Mouse (Mus musculus) hindbrain, embryonic 13.5 days (tissue): ENCODE results near the gene Trim66. TPM values are rescaled to one million over a fixed set of nuclear protein-coding genes. Genes with fewer than 3 reads are reported as not detected.

Experiments
- ATAC-seq: fragments of 200-750 bp; cut with Nextera tagmentation; 2 replicates; pipeline ENCODE4 v1.8.0; 2017; ENCODE audit warnings: moderate TSS enrichment; ENCODE audit not compliant: low FRiP score
- H3K27ac ChIP-seq: fragments of 300-500 bp; sonication (generic); 2 replicates; pipeline ENCODE4 v1.5.1; 2015; ENCODE audit warnings: inconsistent platforms, mild to moderate bottlenecking, moderate library complexity
- H3K27me3 ChIP-seq: fragments of 300-500 bp; sonication (generic); 2 replicates; pipeline ENCODE4 v1.6.1; 2015; ENCODE audit warnings: mild to moderate bottlenecking, inconsistent platforms
- H3K36me3 ChIP-seq: fragments of 300-500 bp; sonication (generic); 2 replicates; pipeline ENCODE4 v1.6.1; 2015; ENCODE audit warnings: mild to moderate bottlenecking, inconsistent platforms
- H3K4me1 ChIP-seq: fragments of 300-500 bp; sonication (generic); replicated peaks from 2 replicates; pipeline ENCODE4 v1.6.1; 2015; ENCODE audit warnings: inconsistent platforms
- H3K4me2 ChIP-seq: fragments of 300-500 bp; sonication (generic); 2 replicates; pipeline ENCODE4 v1.6.1; 2015; ENCODE audit warnings: inconsistent platforms, mild to moderate bottlenecking, moderate library complexity
- H3K4me3 ChIP-seq: fragments of 300-500 bp; sonication (generic); 2 replicates; pipeline ENCODE4 v1.5.1; 2015; ENCODE audit warnings: mild to moderate bottlenecking, inconsistent platforms
- H3K9ac ChIP-seq: fragments of 300-500 bp; sonication (generic); 2 replicates; pipeline ENCODE4 v1.6.1; 2015; ENCODE audit warnings: mild to moderate bottlenecking, inconsistent platforms
- H3K9me3 ChIP-seq: fragments of 300-500 bp; sonication (generic); 2 replicates; pipeline ENCODE4 v1.6.1; 2016; ENCODE audit warnings: inconsistent platforms
- WGBS: fragments of 180-500 bp; shearing (Covaris S2); methylation state at CpG from one replicate; pipeline ENCODE4 v1.1.7; 2015; 5-methylcytosine and 5-hydroxymethylcytosine counted together
- polyA plus RNA-seq: library from polyadenylated mRNA; unstranded; fragments of >200 nt; fragmentation: Nextera tagmentation; extraction: Ambion mirVana; gene quantifications from 2 replicates; pipeline ENCODE4 v1.2.1, GENCODE M21; 2015

Gene Trim66
- polyA plus RNA-seq, 1 experiment from 2014 or later: 0.34 TPM

DNA sequence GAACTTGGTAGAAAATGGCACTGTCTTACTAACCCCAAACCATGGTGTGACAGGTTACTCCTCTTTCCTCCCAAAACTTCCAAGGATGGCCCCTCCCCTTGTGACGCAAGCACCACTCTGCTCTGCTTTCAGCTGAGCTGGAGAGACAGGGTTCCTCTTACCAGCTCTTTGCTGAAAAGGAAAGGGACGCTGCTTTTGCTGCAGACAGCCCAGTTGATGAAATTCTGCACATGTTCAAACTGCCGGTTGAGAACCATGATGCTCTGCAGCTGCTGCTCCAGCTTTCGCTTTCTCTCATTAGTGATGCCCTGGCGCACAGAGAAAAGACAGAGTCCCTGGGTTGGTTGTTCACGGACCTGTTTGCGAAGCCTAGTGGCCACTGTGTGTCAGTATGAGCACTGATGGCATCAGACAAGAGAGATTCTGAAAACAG lies 27.2 kb downstream of the Trim66 start:
- Histone ChIP-seq H3K4me2 (peak overlapping the region; percentile 31; the same call in 1 of the 2 replicates), H3K4me1 (peaks cover 4% of the 10 kb centered on the region; the same call in 1 of the 2 replicates), H3K27me3 (no peaks in the 10 kb centered on the region), H3K27ac (no peak overlapping the region), H3K36me3 (no peaks in the 10 kb centered on the region), H3K4me3 (no peak overlapping the region), H3K9ac (no peak overlapping the region; the same call in 1 of the 2 replicates), H3K9me3 (no peaks in the 10 kb centered on the region)
- 24% methylated on average over 7 of the region's 7 CpGs for WGBS
- peak; percentile 57; the same call in 1 of the 2 replicates for ATAC-seq

DNA sequence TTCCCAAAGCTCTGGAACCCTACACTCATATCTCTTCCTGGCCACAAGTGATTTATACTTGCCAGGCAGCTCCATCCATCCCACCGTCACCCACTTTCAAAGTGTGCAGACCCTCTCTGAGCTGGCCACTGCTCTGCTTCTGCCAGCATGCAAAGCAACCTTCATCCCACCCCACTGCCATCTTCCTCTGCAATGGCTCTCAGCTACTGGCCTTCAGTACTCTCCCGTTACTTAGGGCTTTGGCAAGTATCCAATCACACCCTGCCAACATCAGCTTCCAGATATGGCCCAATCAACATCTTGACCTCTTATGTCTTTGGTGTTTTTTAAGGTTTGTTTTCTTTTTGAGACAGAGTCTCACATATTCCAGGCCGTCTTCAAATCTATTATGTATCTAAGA lies 30.0 kb downstream of the Trim66 start:
- Histone ChIP-seq H3K4me2 (no peak overlapping the region), H3K4me1 (no peaks in the 10 kb centered on the region), H3K27me3 (no peaks in the 10 kb centered on the region), H3K4me3 (no peak overlapping the region), H3K27ac (no peak overlapping the region), H3K9ac (no peak overlapping the region), H3K9me3 (no peaks in the 10 kb centered on the region), H3K36me3 (no peaks in the 10 kb centered on the region)
- ATAC-seq: no peak
- WGBS: 95% methylated on average over 3 of the region's 3 CpGs

DNA sequence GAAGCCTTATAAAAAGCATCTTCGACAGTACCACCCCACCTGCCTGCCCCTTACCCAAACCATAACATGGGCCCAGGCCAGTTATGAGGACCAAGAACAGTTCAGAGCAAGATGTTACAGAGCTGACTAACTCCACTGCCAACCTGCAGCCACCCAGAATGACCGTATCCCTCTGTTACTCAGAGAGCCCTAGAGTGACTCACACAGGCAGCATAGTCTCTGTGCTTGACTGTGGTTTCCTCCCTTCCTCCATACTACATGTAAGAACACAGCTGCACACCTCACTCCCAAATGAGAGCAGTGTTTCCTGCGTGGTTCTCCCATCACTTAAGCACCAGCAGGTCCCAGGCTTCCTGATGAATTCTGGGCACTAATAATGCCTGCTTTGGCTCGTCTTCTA lies 37.2 kb downstream of the Trim66 start:
- H3K27me3 ChIP-seq: no peaks in the 10 kb centered on the region
- peaks cover 5% of the 10 kb centered on the region; the same call in 1 of the 2 replicates for H3K4me1 ChIP-seq
- WGBS: 69% methylated on average over 4 of the region's 4 CpGs
- H3K4me3 ChIP-seq: no peak overlapping the region
- H3K36me3 ChIP-seq: no peaks in the 10 kb centered on the region
- H3K9ac ChIP-seq: no peak overlapping the region
- no peak overlapping the region for H3K4me2 ChIP-seq
- no peak for ATAC-seq
- H3K9me3 ChIP-seq: no peaks in the 10 kb centered on the region
- no peak overlapping the region for H3K27ac ChIP-seq

DNA sequence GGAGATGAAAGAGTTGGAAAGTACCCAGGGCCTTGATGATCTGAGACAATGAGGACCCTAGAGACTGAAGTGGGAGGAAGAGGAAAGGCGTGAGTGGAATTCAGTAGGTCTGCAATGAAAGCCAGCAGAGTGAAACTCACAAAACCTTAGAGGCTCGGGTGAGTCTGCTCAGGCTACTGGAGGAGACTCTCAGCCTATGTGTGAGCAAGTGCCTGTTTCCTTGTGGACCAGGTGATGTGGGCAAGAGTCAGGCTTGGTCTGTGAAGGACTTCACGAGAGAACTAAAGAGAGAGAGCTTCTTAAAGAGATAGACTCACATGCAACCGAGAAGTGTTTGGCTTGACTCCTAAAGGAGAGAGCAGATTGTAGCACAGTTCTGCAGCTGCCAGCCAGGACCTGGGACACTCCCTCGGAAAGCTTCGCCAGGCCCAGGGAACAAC lies 39.7 kb downstream of the Trim66 start:
- Histone ChIP-seq H3K4me2 (no peak overlapping the region), H3K9me3 (no peaks in the 10 kb centered on the region), H3K9ac (no peak overlapping the region), H3K4me3 (no peak overlapping the region), H3K36me3 (no peaks in the 10 kb centered on the region), H3K27ac (no peak overlapping the region), H3K27me3 (no peaks in the 10 kb centered on the region), H3K4me1 (peaks cover 5% of the 10 kb centered on the region; the same call in 1 of the 2 replicates)
- 60% methylated on average over 6 of the region's 6 CpGs for whole genome bisulfite sequencing
- no peak for ATAC-seq

DNA sequence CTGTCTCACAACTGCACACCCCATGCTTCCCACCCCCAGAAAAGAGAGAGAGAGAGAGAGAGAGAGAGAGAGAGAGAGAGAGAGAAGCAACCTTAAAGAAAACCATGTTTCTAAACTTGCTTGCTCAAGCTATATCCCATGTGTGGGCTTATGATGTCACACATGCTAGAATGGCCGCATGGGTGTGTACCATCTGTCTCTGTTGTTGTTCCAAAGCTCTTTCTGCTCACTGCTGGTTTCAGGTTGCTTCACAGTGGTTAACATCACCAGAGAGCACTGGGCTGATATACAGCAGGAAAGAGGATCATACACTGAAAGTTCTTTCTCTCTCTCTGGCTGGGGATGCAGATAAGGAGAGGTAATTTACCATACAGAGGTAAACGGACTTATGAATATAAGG lies 40.3 kb downstream of the Trim66 start:
- Histone ChIP-seq H3K4me2 (no peak overlapping the region), H3K27ac (no peak overlapping the region), H3K9ac (no peak overlapping the region), H3K4me1 (peaks cover 5% of the 10 kb centered on the region; the same call in 1 of the 2 replicates), H3K4me3 (no peak overlapping the region), H3K27me3 (no peaks in the 10 kb centered on the region), H3K9me3 (no peaks in the 10 kb centered on the region), H3K36me3 (no peaks in the 10 kb centered on the region)
- ATAC-seq: no peak
- WGBS: 64% methylated on average over 2 of the region's 2 CpGs

DNA sequence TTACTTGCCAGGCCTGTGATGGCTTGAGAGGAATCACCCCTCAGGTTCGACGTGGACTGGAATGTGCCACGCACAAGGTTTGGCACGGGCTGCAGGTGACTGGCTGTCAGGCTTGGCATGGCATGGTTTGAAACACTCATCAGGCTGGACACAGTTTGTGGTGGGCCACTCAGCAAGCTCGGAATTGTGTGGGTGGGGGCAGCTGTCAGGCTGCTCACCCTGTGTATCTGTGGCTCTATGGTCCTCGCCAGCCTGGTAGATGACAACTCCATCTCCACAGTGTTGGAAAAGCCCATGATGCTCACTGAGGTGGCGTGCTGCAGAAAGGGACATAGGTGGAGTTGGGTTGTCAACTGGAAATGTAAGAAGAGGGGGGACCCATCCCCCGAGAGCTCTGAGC lies 47.2 kb downstream of the Trim66 start:
- H3K4me3 ChIP-seq: no peak overlapping the region
- no peak overlapping the region for H3K9ac ChIP-seq
- H3K27me3 ChIP-seq: no peaks in the 10 kb centered on the region
- no peaks in the 10 kb centered on the region for H3K36me3 ChIP-seq
- no peak overlapping the region for H3K27ac ChIP-seq
- no peak overlapping the region for H3K4me2 ChIP-seq
- no peak for ATAC-seq
- 95% methylated on average over 8 of the region's 8 CpGs for WGBS
- no peaks in the 10 kb centered on the region for H3K4me1 ChIP-seq
- no peaks in the 10 kb centered on the region for H3K9me3 ChIP-seq

DNA sequence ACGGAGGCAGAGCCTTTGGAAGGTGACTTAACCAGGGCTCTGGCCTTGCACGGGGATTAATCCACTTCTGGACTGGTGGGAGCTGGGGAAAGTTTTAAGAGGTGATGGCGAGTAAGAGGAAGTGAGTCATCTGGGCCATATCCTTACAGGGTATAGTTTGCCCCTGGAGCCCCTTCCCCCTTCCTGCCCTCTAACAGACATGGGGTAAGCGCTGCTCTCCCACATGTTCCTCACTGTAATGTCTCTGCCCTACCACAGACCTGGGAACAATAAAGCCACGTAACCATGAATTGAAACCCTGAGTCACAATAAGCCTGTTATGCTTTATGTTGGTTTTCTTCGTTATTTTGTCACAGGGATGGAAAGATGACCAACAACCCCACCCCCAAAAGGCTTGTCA lies 51.4 kb downstream of the Trim66 start:
- no peak for ATAC-seq
- 85% methylated on average over 6 of the region's 6 CpGs for WGBS

DNA sequence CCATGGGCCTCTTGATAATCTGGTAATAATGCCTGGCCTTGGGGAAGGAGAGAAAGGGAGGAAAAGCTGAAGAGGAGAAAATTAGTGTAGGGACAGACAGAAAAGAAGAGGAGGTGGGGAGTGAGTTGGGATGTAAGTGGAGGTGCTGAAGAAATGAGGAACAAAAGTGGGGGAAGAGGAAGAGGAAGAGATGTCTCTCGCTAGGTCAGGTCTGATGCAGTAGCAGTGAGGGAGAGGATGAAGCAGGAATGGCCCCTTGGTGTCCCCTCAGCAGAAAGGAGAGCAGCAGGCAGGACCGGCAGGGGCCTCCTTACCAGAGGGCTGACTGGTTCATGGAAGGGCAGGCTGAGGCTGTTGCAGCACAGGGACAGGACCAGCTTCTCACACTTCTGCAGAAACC lies 52.2 kb downstream of the Trim66 start:
- no peaks in the 10 kb centered on the region for H3K9me3 ChIP-seq
- no peak for ATAC-seq
- no peaks in the 10 kb centered on the region for H3K36me3 ChIP-seq
- no peak overlapping the region for H3K9ac ChIP-seq
- H3K27me3 ChIP-seq: no peaks in the 10 kb centered on the region
- no peak overlapping the region for H3K4me3 ChIP-seq
- H3K4me2 ChIP-seq: no peak overlapping the region
- H3K4me1 ChIP-seq: no peaks in the 10 kb centered on the region
- no peak overlapping the region for H3K27ac ChIP-seq
- WGBS: 78% methylated on average over 2 of the region's 2 CpGs

More for the DNA sequence above, 51.4 kb downstream of the Trim66 start:
- Histone ChIP-seq H3K9ac (no peak overlapping the region), H3K4me1 (no peaks in the 10 kb centered on the region), H3K9me3 (no peaks in the 10 kb centered on the region), H3K36me3 (no peaks in the 10 kb centered on the region), H3K27me3 (no peaks in the 10 kb centered on the region), H3K27ac (no peak overlapping the region), H3K4me2 (no peak overlapping the region), H3K4me3 (no peak overlapping the region)

DNA sequence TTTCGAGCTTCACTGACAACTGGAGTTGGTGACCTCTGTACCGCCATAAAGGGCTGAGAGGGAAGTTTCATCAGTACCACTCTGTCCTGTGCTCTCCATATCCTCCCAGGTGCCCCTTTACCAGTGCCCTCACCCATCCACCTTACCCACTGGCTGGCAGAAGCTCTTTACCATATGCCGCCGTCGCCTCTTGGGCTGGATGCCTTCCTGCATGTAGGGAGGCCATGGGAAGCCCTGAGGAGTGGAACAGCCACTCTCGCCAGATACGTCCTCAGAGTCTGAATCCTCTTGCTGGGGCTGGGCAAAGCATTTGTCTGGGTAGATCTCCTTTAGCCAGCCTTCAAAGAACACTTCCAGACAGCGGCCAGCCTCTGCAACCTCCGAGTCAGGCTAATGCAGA lies 53.1 kb downstream of the Trim66 start:
- no peaks in the 10 kb centered on the region for H3K27me3 ChIP-seq
- 88% methylated on average over 9 of the region's 9 CpGs for WGBS
- no peaks in the 10 kb centered on the region for H3K9me3 ChIP-seq
- ATAC-seq: no peak
- no peaks in the 10 kb centered on the region for H3K36me3 ChIP-seq
- no peak overlapping the region for H3K4me2 ChIP-seq
- H3K27ac ChIP-seq: no peak overlapping the region
- no peaks in the 10 kb centered on the region for H3K4me1 ChIP-seq
- no peak overlapping the region for H3K4me3 ChIP-seq
- no peak overlapping the region for H3K9ac ChIP-seq

DNA sequence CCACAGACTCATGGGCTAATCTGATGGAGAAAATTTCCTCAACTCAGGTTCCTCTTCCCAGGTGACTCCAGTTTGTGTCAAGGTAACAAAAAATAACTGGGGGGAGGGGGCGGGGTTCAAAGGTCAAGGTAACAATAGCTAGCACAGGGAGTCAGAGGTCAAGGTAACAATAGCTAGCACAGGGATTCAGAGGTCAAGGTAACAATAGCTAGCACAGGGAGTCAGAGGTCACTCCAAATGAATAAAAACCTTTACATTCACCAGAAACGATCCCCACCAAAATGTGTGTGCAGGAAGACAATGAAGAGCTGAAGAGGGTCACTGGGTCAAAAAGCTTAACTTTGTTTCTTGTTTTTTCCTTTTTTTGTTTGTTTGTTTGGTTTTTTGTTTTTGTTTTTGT lies 59.9 kb downstream of the Trim66 start:
- WGBS: 54% methylated on average over 2 of the region's 2 CpGs
- no peaks in the 10 kb centered on the region for H3K27me3 ChIP-seq
- no peak overlapping the region for H3K4me2 ChIP-seq
- no peaks in the 10 kb centered on the region for H3K9me3 ChIP-seq
- H3K27ac ChIP-seq: no peak overlapping the region
- no peaks in the 10 kb centered on the region for H3K4me1 ChIP-seq
- no peaks in the 10 kb centered on the region for H3K36me3 ChIP-seq
- ATAC-seq: no peak
- no peak overlapping the region for H3K9ac ChIP-seq
- H3K4me3 ChIP-seq: no peak overlapping the region

DNA sequence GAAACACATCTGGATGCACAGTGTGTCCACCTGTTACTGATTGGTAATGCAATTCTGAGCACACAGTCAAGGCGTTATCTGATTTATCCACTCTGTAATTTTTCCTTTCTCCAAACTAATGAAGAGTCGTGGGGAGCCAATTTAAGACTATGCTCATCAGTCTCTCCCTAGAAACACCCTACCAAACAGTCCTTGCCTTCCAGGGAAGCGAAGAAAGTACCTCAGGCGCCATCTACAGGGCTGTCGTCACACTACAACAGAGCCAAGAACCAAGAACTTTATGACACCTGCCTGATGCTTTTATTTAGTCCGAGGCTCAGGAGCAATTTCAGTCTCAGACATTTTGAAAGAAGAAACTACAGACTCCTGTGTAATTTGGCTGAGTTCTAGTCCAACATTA lies 62.9 kb downstream of the Trim66 start:
- WGBS: 7% methylated on average over 6 of the region's 6 CpGs
- no peak; the same call in 1 of the 2 replicates for ATAC-seq

DNA sequence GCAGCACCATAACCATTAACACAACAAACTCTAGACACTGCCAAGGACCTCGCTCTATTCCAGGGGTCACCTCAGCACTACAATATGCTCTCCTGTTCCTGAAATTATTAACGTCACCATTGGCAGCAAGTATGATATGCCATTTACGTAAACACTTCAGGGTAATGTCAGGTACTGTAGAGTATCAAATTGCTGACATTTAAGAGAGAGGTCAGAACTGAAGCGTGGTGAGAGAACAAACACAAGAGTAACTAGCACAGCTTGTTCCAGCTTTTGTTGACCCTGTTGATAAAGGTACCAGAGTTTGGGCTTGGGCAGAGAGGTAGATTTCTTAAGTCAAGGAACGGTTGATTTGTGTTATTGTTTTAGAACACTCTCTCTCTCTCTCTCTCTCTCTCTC lies 65.2 kb downstream of the Trim66 start:
- no peaks in the 10 kb centered on the region for H3K36me3 ChIP-seq
- no peaks in the 10 kb centered on the region for H3K9me3 ChIP-seq
- no peaks in the 10 kb centered on the region for H3K27me3 ChIP-seq
- peaks cover 34% of the 10 kb centered on the region for H3K4me1 ChIP-seq
- 80% methylated on average over 5 of the region's 5 CpGs for WGBS
- H3K4me2 ChIP-seq: no peak overlapping the region
- no peak overlapping the region for H3K4me3 ChIP-seq
- H3K9ac ChIP-seq: no peak overlapping the region
- ATAC-seq: no peak
- H3K27ac ChIP-seq: no peak overlapping the region

More for the DNA sequence above, 62.9 kb downstream of the Trim66 start:
- no peak overlapping the region for H3K9ac ChIP-seq
- H3K36me3 ChIP-seq: no peaks in the 10 kb centered on the region
- no peak overlapping the region for H3K27ac ChIP-seq
- H3K4me2 ChIP-seq: no peak overlapping the region
- no peak overlapping the region for H3K4me3 ChIP-seq
- no peaks in the 10 kb centered on the region for H3K27me3 ChIP-seq
- peaks cover 13% of the 10 kb centered on the region for H3K4me1 ChIP-seq
- no peaks in the 10 kb centered on the region for H3K9me3 ChIP-seq

DNA sequence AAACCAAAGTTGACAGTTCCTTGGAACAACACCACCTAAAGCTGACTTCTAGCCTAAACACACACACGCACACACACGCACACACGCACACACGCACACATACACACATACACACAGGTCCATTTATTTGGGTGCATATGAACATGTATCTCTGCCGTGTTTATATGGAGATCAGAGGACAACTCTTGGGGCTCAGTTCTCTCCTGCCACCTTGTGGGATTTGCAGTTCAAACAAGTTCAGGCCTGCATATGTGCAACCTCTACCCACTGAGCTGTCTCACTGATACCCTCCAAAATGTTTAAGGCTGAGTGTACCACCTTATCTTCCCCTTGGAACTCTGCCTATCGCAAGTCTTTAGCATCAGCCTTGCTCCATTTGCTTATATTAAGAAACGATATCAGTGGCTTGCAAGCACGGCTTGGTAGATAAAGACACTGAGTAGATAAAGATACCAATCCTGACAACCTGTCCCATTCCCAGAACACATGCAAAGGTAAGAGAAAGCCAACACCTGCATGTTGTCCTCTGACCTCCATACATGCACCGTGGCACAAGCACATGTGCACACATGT lies 67.2 kb downstream of the Trim66 start:
- Histone ChIP-seq H3K27ac (no peak overlapping the region), H3K4me3 (no peak overlapping the region), H3K27me3 (no peaks in the 10 kb centered on the region), H3K4me2 (peak overlapping the region; percentile 15; the same call in 1 of the 2 replicates), H3K9ac (no peak overlapping the region), H3K9me3 (no peaks in the 10 kb centered on the region), H3K4me1 (peaks cover 34% of the 10 kb centered on the region), H3K36me3 (no peaks in the 10 kb centered on the region)
- WGBS: 86% methylated on average over 9 of the region's 9 CpGs
- ATAC-seq: no peak
